Comparison of ENCODE assay signal across 8 mouse cellular contexts in genomic region chr13:101707226-101707625, GRCm38 (mm10).
"Had no signal": no experiment of that assay in that cellular context is flagged by ENCODE, and none has a peak within 500 bp of the region (broad histone marks: within the 10 kb centered on the region; RNA-seq: fewer than 3 reads in every experiment).

No protein-coding gene starts in this region.

- DNase-seq: kidney, adult 2 months; kidney, postnatal 14 days; lung, adult 2 months; lung, postnatal 4 days; right cerebral cortex, adult 18-20 months; right cerebral cortex, postnatal 25 days had no signal

- ATAC-seq: lung, postnatal 0 days; midbrain, embryonic 15.5 days had no signal
